Mouse (Mus musculus) brain, embryonic 14.5 days (tissue): ENCODE measurements at regions not wholly inside any gene's neighbourhood (a gene's known extent, or its start where the extent isn't known, plus 50 kb on each side); places are given as distances from the start of the nearest gene placed in this dataset.

Experiments used
- CTCF ChIP-seq: fragments of 200-500 bp; IDR thresholded peaks from 2 replicates; pipeline ENCODE4 v1.5.1; 2012; ENCODE audit warnings: inconsistent platforms, mild to moderate bottlenecking, moderate library complexity, borderline replicate concordance; ENCODE audit not compliant: insufficient read depth, insufficient read length; ENCODE audit errors: extremely low read depth
- POLR2A ChIP-seq: fragments of 200-500 bp; IDR thresholded peaks from 2 replicates; pipeline ENCODE4 v1.6.1; 2012; ENCODE audit warnings: mild to moderate bottlenecking, inconsistent platforms, borderline replicate concordance; ENCODE audit not compliant: poor library complexity, insufficient read depth, insufficient read length, severe bottlenecking; ENCODE audit errors: extremely low read depth

DNA sequence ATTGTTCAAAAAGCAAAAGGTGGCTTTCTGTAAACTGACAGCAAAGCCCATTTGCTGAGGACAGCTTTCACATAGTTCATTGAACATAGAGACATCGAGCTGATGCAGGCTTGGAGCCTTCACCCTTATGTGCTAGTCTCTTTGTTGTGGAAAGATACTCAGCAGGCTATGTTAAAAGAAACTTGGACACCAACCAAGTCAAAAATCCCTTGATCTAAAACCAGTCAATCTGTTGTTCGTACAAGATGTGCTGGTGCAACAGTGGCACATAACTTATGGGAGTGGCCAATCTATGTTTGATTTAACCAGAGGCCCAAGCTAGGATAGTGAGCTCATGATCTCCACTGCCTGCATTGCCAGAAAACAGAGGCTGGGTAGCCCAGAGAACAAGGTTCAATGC lies 462.6 kb downstream of the Cylc2 start:
- TF ChIP-seq CTCF (no peak), POLR2A (no peak)
